Mouse (Mus musculus) limb, embryonic 12.5 days (tissue): ENCODE data around the gene Cldn11. TPM values are rescaled to one million over a fixed set of nuclear protein-coding genes. Genes with fewer than 3 reads are reported as not detected.

Source experiments
- ATAC-seq: fragments of 200-750 bp; cut with Nextera tagmentation; 2 replicates; pipeline ENCODE4 v1.8.0; 2017; ENCODE audit warnings: low read depth, moderate TSS enrichment; ENCODE audit not compliant: insufficient number of reproducible peaks, insufficient read depth, low FRiP score, low TSS enrichment
- H3K27ac ChIP-seq: fragments of 300-500 bp; sonication (generic); 2 replicates; pipeline ENCODE4 v1.5.1; 2016; ENCODE audit warnings: mild to moderate bottlenecking, moderate library complexity
- H3K27me3 ChIP-seq: fragments of 300-500 bp; sonication (generic); 2 replicates; pipeline ENCODE4 v1.6.1; 2016; ENCODE audit warnings: mild to moderate bottlenecking, moderate library complexity
- H3K36me3 ChIP-seq: fragments of 300-500 bp; sonication (generic); 2 replicates; pipeline ENCODE4 v1.6.1; 2016; ENCODE audit warnings: mild to moderate bottlenecking, moderate library complexity
- H3K4me1 ChIP-seq: fragments of 300-500 bp; sonication (generic); replicated peaks from 2 replicates; pipeline ENCODE4 v1.6.1; 2016
- H3K4me2 ChIP-seq: fragments of 300-500 bp; sonication (generic); 2 replicates; pipeline ENCODE4 v1.6.1; 2016; ENCODE audit warnings: mild to moderate bottlenecking, moderate library complexity
- H3K4me3 ChIP-seq: fragments of 300-500 bp; sonication (generic); replicated peaks from 2 replicates; pipeline ENCODE4 v1.5.1; 2016; ENCODE audit warnings: mild to moderate bottlenecking
- H3K9ac ChIP-seq: fragments of 300-500 bp; sonication (generic); replicated peaks from 2 replicates; pipeline ENCODE4 v1.6.1; 2016; ENCODE audit warnings: mild to moderate bottlenecking, moderate library complexity
- H3K9me3 ChIP-seq: fragments of 300-500 bp; sonication (generic); 2 replicates; pipeline ENCODE4 v1.6.1; 2016; ENCODE audit warnings: mild to moderate bottlenecking, moderate library complexity
- WGBS: fragments of 180-500 bp; shearing (Covaris S2); methylation state at CpG from one replicate; pipeline ENCODE4 v1.1.7; 2016; 5-methylcytosine and 5-hydroxymethylcytosine counted together
- polyA plus RNA-seq: library from polyadenylated mRNA; unstranded; fragments of >200 nt; fragmentation: Nextera tagmentation; extraction: Ambion mirVana; gene quantifications from 2 replicates; pipeline ENCODE4 v1.2.1, GENCODE M21; 2016

The Cldn11 gene
- polyA plus RNA-seq = 4.9 and 5.2 TPM in 2 replicates

DNA sequence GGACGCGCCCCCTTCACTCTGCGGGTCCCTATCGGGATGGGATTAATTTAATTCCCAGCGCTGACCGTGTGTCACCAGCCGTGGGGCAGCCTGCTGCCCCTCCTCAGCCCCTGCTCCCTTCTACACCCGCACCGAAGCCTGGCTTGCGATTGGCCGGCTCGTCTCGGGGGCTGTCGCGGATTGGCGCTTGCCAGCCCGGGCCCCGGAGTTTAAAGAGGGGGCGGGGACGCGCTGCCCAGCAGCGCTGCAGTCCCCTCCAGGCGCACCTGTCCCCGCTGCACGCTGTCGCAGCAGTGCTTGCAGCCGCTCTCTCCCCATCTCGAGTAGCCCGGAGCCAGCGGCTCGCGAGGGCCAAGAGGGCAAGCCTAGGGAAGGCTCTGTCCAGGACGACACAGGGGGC, at the start of gene Cldn11:
Gene Cldn11 (plus strand): TSS at position 215 of the 400 bp plus-strand sequence.
- Histone ChIP-seq H3K4me2 (peak within 1 kb of the TSS; percentile 74), H3K27ac (no peak within 1 kb of the TSS), H3K27me3 (peaks cover 34% of the 10 kb centered on the region), H3K36me3 (no peaks in the 10 kb centered on the region), H3K9ac (0 out of 2 replicates have a peak within 1 kb of the TSS, but pooled peaks have one; percentile 34), H3K4me1 (peaks cover 7% of the 10 kb centered on the region), H3K9me3 (no peaks in the 10 kb centered on the region), H3K4me3 (peak within 1 kb of the TSS; percentile 40)
- WGBS = under 1% methylated on average over 33 of the region's 33 CpGs
- ATAC-seq = peak; percentile 68

DNA sequence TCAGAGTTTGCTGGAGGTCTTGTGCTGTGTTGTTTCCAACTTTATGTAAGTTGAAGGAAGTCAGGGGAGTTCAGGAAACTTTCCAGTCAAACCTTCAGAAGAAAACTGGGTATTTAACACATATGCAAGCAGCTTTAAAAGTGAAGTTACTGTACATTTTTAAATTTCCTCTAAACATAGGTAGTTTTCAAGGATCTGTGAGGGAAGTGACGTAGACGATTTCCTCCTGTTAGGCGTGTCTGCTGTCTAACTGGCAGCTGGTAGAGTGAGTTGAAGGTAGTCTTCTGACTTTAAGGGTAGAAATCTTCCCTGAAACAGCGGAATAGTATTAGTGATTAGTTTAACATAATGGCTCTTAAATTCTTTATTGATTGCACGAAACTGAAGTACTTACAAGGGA, 49.7 kb upstream of the Cldn11 start:
- Histone ChIP-seq H3K4me2 (peak overlapping the region; percentile 49), H3K4me3 (peak overlapping the region; percentile 27), H3K27ac (no peak overlapping the region), H3K9me3 (no peaks in the 10 kb centered on the region), H3K36me3 (peaks cover 18% of the 10 kb centered on the region), H3K9ac (no peak overlapping the region), H3K4me1 (peaks cover 55% of the 10 kb centered on the region), H3K27me3 (no peaks in the 10 kb centered on the region)
- WGBS = 77% methylated on average over 5 of the region's 5 CpGs
- no peak for ATAC-seq

GRCm38 (mm10) chr3:31100802-31101201, 48.9 kb upstream of the Cldn11 start:
- Histone ChIP-seq H3K4me2 (no peak overlapping the region), H3K4me3 (no peak overlapping the region), H3K9me3 (no peaks in the 10 kb centered on the region), H3K4me1 (peaks cover 55% of the 10 kb centered on the region), H3K36me3 (peaks cover 18% of the 10 kb centered on the region), H3K27ac (no peak overlapping the region), H3K9ac (no peak overlapping the region), H3K27me3 (no peaks in the 10 kb centered on the region)
- WGBS = 92% methylated on average over 3 of the region's 3 CpGs
- no peak for ATAC-seq

DNA sequence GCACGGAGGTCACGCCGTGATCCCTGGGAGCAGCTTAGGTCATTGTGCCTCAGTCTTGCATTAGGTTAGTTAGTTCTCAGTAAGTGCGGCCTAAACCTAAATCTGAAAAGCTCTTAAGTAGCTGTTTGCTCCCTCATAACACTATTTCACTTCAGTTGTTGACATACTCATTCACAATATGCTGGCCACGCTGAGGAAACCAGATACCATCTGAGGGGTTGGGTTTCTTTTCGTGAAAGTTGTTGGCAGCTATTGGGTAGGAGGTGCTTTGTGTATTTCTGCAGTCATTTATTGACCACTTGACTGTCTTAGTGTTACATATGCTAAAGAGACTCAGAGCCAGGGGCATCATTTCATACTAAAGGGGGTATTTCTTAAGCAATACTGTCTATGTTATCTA, 44.8 kb upstream of the Cldn11 start:
- no peaks in the 10 kb centered on the region for H3K27me3 ChIP-seq

DNA sequence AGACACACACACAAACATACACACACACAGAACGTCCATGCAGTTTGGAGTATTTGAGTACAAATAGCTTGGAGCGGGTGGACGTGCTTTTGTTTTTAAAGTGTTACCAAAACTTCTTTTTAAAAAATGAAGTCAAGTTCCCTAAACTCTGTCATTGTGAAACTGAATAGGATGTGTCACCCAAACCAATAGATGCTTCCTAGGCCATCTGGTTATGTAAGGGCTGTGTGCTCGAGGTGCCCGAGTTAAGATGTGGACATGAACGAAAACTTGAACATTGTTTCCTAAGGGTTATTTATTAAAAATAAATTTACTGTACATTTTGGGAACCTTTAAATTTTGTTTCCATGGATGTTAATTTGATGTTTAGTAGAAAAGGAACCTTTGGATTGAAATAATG, 43.1 kb upstream of the Cldn11 start:
- H3K9ac ChIP-seq = no peak overlapping the region
- no peak overlapping the region for H3K4me3 ChIP-seq
- no peaks in the 10 kb centered on the region for H3K9me3 ChIP-seq
- no peaks in the 10 kb centered on the region for H3K27me3 ChIP-seq
- H3K36me3 ChIP-seq = peaks cover 10% of the 10 kb centered on the region; the same call in 1 of the 2 replicates
- H3K4me1 ChIP-seq = peaks cover 13% of the 10 kb centered on the region; the same call in 1 of the 2 replicates
- no peak for ATAC-seq
- no peak overlapping the region for H3K4me2 ChIP-seq
- H3K27ac ChIP-seq = no peak overlapping the region
- WGBS = 89% methylated on average over 6 of the region's 6 CpGs

More for the DNA sequence above, 44.8 kb upstream of the Cldn11 start:
- Histone ChIP-seq H3K36me3 (peaks cover 7% of the 10 kb centered on the region; the same call in 1 of the 2 replicates), H3K9me3 (no peaks in the 10 kb centered on the region), H3K4me2 (no peak overlapping the region), H3K4me1 (peaks cover 26% of the 10 kb centered on the region), H3K4me3 (no peak overlapping the region), H3K9ac (no peak overlapping the region), H3K27ac (no peak overlapping the region)
- WGBS = 73% methylated on average over 6 of the region's 6 CpGs
- no peak for ATAC-seq

GRCm38 (mm10) chr3:31107674-31108073, 42.0 kb upstream of the Cldn11 start:
- H3K27ac ChIP-seq = no peak overlapping the region
- H3K27me3 ChIP-seq = no peaks in the 10 kb centered on the region
- peaks cover 18% of the 10 kb centered on the region; the same call in 1 of the 2 replicates for H3K36me3 ChIP-seq
- H3K4me2 ChIP-seq = no peak overlapping the region
- no peak overlapping the region for H3K9ac ChIP-seq
- H3K9me3 ChIP-seq = no peaks in the 10 kb centered on the region
- no peak overlapping the region for H3K4me3 ChIP-seq
- WGBS = 97% methylated on average over 4 of the region's 4 CpGs
- H3K4me1 ChIP-seq = peaks cover 10% of the 10 kb centered on the region; the same call in 1 of the 2 replicates
- no peak for ATAC-seq

DNA sequence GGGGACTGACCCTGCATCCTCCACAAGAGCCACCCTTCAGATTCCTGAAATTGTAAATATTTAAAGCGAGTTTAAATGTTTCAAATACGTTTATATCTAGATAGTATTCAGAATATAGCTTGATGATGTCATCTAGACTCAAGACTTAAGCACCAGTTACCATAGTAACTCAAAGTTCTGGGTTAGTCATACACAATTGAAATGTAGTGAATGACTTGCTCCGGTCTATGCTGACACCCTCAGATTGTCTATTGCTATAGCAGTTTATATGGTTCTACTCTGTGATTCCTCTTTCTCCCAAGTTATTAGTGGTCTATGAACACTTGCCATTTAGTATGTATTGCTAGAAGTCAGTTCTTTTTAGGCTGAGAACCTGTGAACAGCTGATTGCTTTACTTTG, 40.6 kb upstream of the Cldn11 start:
- no peaks in the 10 kb centered on the region for H3K27me3 ChIP-seq
- WGBS = 83% methylated on average over 3 of the region's 3 CpGs
- no peak for ATAC-seq
- peaks cover 2% of the 10 kb centered on the region; the same call in 1 of the 2 replicates for H3K4me1 ChIP-seq
- H3K4me2 ChIP-seq = no peak overlapping the region
- H3K9me3 ChIP-seq = no peaks in the 10 kb centered on the region
- H3K9ac ChIP-seq = no peak overlapping the region
- no peak overlapping the region for H3K27ac ChIP-seq
- peaks cover 33% of the 10 kb centered on the region for H3K36me3 ChIP-seq
- no peak overlapping the region for H3K4me3 ChIP-seq

DNA sequence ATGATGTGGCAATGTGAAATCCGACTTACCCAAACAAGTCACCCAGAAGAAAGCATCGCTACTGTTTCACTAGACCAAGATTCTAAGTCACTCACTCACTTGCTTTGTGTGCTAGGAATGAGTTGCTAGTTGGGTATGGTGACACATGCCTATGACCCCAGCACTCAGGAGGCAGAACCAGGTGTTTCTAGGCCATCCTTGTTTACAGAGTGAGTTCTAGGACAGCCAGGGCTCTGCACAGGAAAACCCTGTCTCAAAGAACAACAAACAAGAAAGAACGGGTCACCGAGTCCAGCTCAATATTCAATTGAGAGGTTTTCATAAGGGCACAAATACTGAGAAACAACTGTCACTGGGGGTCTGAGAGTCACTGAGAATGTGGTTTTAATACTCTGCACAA, 26.6 kb upstream of the Cldn11 start:
- H3K36me3 ChIP-seq = peaks cover 50% of the 10 kb centered on the region
- H3K4me2 ChIP-seq = no peak overlapping the region
- ATAC-seq = no peak
- WGBS = 88% methylated on average over 4 of the region's 4 CpGs
- no peaks in the 10 kb centered on the region for H3K27me3 ChIP-seq
- H3K4me1 ChIP-seq = no peaks in the 10 kb centered on the region
- H3K27ac ChIP-seq = no peak overlapping the region
- no peaks in the 10 kb centered on the region for H3K9me3 ChIP-seq
- H3K9ac ChIP-seq = no peak overlapping the region
- H3K4me3 ChIP-seq = no peak overlapping the region

GRCm38 (mm10) chr3:31126303-31126702, 23.4 kb upstream of the Cldn11 start:
- WGBS = 71% methylated on average over 4 of the region's 4 CpGs

DNA sequence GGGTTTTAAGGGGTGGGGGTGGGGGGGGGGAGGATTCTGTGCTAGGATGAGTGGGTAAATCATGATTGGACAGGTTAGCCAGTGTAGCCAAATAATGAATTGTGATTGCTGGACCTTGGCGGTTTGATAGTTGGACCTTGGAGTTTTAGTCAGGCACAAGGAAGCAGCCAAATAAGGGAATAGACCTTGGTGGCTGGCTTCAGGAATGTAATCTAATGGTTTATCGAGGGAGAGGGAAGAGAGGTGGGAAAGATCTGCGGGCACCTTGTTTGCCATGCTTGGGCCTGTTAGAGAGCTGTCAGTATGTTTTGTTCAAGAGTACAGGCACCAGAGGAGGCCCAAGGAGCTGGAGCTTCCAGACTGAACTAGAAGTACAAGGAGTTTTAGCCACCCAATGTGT, 22.9 kb upstream of the Cldn11 start:
- no peaks in the 10 kb centered on the region for H3K9me3 ChIP-seq
- 89% methylated on average over 3 of the region's 3 CpGs for WGBS
- no peak overlapping the region for H3K9ac ChIP-seq
- no peaks in the 10 kb centered on the region for H3K4me1 ChIP-seq
- H3K27me3 ChIP-seq = no peaks in the 10 kb centered on the region
- no peak overlapping the region for H3K4me3 ChIP-seq
- H3K36me3 ChIP-seq = peaks cover 19% of the 10 kb centered on the region
- no peak for ATAC-seq
- no peak overlapping the region for H3K27ac ChIP-seq
- H3K4me2 ChIP-seq = no peak overlapping the region

More at GRCm38 (mm10) chr3:31126303-31126702, 23.4 kb upstream of the Cldn11 start:
- no peak overlapping the region for H3K4me2 ChIP-seq
- no peaks in the 10 kb centered on the region for H3K4me1 ChIP-seq
- no peaks in the 10 kb centered on the region for H3K27me3 ChIP-seq
- no peak for ATAC-seq
- H3K9me3 ChIP-seq = no peaks in the 10 kb centered on the region
- H3K36me3 ChIP-seq = peaks cover 20% of the 10 kb centered on the region
- H3K4me3 ChIP-seq = no peak overlapping the region
- no peak overlapping the region for H3K27ac ChIP-seq
- H3K9ac ChIP-seq = no peak overlapping the region

DNA sequence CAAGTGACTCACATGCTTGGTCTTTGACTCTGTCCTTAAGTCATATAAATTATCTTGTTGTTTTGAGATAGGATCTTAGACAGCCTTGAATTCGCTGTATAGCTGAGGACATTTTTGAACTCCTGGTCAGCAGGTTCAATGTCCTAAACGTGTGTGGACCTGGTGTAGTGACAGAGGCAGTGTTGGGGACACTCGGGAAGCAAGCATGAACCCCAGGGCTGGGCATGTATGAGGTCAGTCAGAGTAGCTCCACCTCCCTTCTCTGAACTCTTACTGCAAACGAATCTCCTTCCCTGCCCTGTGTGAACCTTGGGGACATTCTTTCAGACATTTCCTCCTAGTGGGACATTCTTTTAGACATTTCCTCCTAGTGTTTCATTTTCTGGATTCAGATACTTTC, 20.0 kb upstream of the Cldn11 start:
- Histone ChIP-seq H3K9ac (no peak overlapping the region), H3K4me2 (no peak overlapping the region), H3K9me3 (no peaks in the 10 kb centered on the region), H3K4me3 (no peak overlapping the region), H3K27me3 (no peaks in the 10 kb centered on the region), H3K27ac (no peak overlapping the region), H3K4me1 (no peaks in the 10 kb centered on the region), H3K36me3 (no peaks in the 10 kb centered on the region)
- ATAC-seq = no peak
- WGBS = 47% methylated on average over 4 of the region's 4 CpGs

DNA sequence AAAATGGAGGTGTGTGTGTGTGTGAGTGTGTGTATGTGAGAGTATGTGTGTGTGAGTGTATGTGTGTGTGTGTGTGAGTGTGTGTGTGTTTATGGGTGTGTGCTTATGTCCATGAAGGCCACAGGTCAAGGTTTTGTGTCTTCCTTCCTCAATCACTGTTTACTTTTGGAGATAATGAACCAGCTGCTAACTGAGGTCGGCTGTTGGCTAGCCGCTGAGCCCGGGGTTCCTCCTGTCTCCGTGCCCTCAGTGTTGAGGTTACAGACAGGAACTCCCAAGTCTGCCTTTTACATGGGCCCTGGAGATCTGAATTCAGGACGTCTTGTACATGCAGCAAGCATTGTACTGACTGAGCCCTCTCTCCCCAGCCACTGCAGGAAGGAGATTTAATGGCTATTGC, 16.1 kb upstream of the Cldn11 start:
- no peak overlapping the region for H3K9ac ChIP-seq
- no peaks in the 10 kb centered on the region for H3K4me1 ChIP-seq
- no peak overlapping the region for H3K4me2 ChIP-seq
- H3K27me3 ChIP-seq = no peaks in the 10 kb centered on the region
- no peak overlapping the region for H3K4me3 ChIP-seq
- no peak overlapping the region for H3K27ac ChIP-seq
- 55% methylated on average over 5 of the region's 5 CpGs for WGBS
- H3K36me3 ChIP-seq = no peaks in the 10 kb centered on the region
- no peak for ATAC-seq
- no peaks in the 10 kb centered on the region for H3K9me3 ChIP-seq
